10 mouse cellular contexts compared by ENCODE assay signal in genomic region chr19:24861276-24861611, GRCm38 (mm10). TPM values are rescaled to one million over a fixed set of nuclear protein-coding genes. Genes with fewer than 3 reads are reported as not detected.
DNase-seq lines count a peak whose midpoint lies in the region; ATAC-seq and TF ChIP-seq lines count a peak whose summit lies in the region.
"Had no signal": no experiment of that assay in that cellular context is flagged by ENCODE, and none has a peak within 500 bp of the region (broad histone marks: within the 10 kb centered on the region; RNA-seq: fewer than 3 reads in every experiment).

No protein-coding gene starts in this region.

- no peak for ATAC-seq in neural tube, embryonic 14.5 days (ENCODE audit: low read depth)

- peak overlapping the region; percentile 54 for H3K4me2 ChIP-seq in neural tube, embryonic 14.5 days (ENCODE audit: low read depth, low read length)

- no peaks in the 10 kb centered on the region for H3K4me1 ChIP-seq in lung, adult 2 months (ENCODE audit: control insufficient read depth, insufficient read depth, low read length)
- H3K4me1 ChIP-seq in forebrain, embryonic 10.5 days: peaks cover 17% of the 10 kb centered on the region
- H3K4me1 ChIP-seq in limb, embryonic 10.5 days: peaks cover 11% of the 10 kb centered on the region
- H3K4me1 ChIP-seq in neural tube, embryonic 14.5 days (ENCODE audit: control insufficient read depth, insufficient read depth, low read length): no peaks in the 10 kb centered on the region

- WGBS in lung, adult 2 months: 17% methylated on average over 13 of the region's 13 CpGs
- WGBS in forebrain, embryonic 10.5 days: 19% methylated on average over 13 of the region's 13 CpGs
- 18% methylated on average over 13 of the region's 13 CpGs for WGBS in limb, embryonic 10.5 days
- WGBS in neural tube, embryonic 14.5 days: 21% methylated on average over 13 of the region's 13 CpGs

- peak overlapping the region; percentile 37; the same call in 1 of the 2 replicates for H3K9ac ChIP-seq in neural tube, embryonic 14.5 days (replicated peaks; ENCODE audit: low read depth, low read length)

- peak overlapping the region; percentile 77; the same call in 1 of the 2 replicates for H3K27ac ChIP-seq in forebrain, embryonic 10.5 days
- H3K27ac ChIP-seq in limb, embryonic 10.5 days: peak overlapping the region; percentile 69; the same call in 1 of the 2 replicates
- H3K27ac ChIP-seq in neural tube, embryonic 14.5 days (ENCODE audit: low read depth, low read length): no peak overlapping the region

- TF ChIP-seq CTCF in lung, adult 2 months (IDR thresholded peaks at IDR 0.05; ENCODE audit: insufficient read depth, low read length): no peak

- no peaks in the 10 kb centered on the region for H3K9me3 ChIP-seq in forebrain, embryonic 10.5 days
- H3K9me3 ChIP-seq in limb, embryonic 10.5 days (replicated peaks): no peaks in the 10 kb centered on the region
- no peaks in the 10 kb centered on the region for H3K9me3 ChIP-seq in neural tube, embryonic 14.5 days (ENCODE audit: control insufficient read depth, low read length)

- no peak for TF ChIP-seq POLR2A in lung, adult 2 months (IDR thresholded peaks at IDR 0.05; ENCODE audit: borderline replicate concordance, extremely low read depth, low read depth, low read length)

- no peak for DNase-seq in lung, adult 2 months
- DNase-seq in lung, postnatal 14 days: no peak
- no peak for DNase-seq in forebrain, embryonic 10.5 days (ENCODE audit: extremely low spot score, low spot score)
- no peak for DNase-seq in limb, embryonic 10.5 days (ENCODE audit: low spot score)
- no peak for DNase-seq in spleen, postnatal 14 days (ENCODE audit: low spot score in 2 of 2)
- DNase-seq in right cerebral cortex, postnatal 14 days: no peak
- no peak for DNase-seq in retina, postnatal 1 day
- DNase-seq: thymus, postnatal 25 days had no signal

- H3K4me3 ChIP-seq in lung, adult 2 months (replicated peaks; ENCODE audit: extremely low read depth, low read depth, low read length): peak overlapping the region; percentile 59
- peak overlapping the region; percentile 55 for H3K4me3 ChIP-seq in forebrain, embryonic 10.5 days
- H3K4me3 ChIP-seq in limb, embryonic 10.5 days: peak overlapping the region; percentile 52
- peak overlapping the region; percentile 32 for H3K4me3 ChIP-seq in neural tube, embryonic 14.5 days (ENCODE audit: low read depth, low read length)
- H3K4me3 ChIP-seq: erythroblast, embryonic 14.5 days had no signal

- no peaks in the 10 kb centered on the region for H3K36me3 ChIP-seq in forebrain, embryonic 10.5 days (replicated peaks)
- H3K36me3 ChIP-seq in limb, embryonic 10.5 days: no peaks in the 10 kb centered on the region
- no peaks in the 10 kb centered on the region for H3K36me3 ChIP-seq in neural tube, embryonic 14.5 days (ENCODE audit: control insufficient read depth, insufficient read depth, low read length)

- peaks cover 49% of the 10 kb centered on the region for H3K27me3 ChIP-seq in forebrain, embryonic 10.5 days (ENCODE audit: poor library complexity, severe bottlenecking)
- peaks cover 38% of the 10 kb centered on the region for H3K27me3 ChIP-seq in limb, embryonic 10.5 days (ENCODE audit: low read depth, poor library complexity, severe bottlenecking)
- peaks cover 3% of the 10 kb centered on the region; the same call in 1 of the 2 replicates for H3K27me3 ChIP-seq in neural tube, embryonic 14.5 days (ENCODE audit: control insufficient read depth, insufficient read depth, low read length)

RNA-seq across cellular contexts. Expression of gene Pgm5, which starts 0.4 kb away (rescaled TPM):
- 18.5 and 21.8 TPM in 2 replicates for polyA plus RNA-seq in lung, adult 2 months (2012; rRNA removed)
- polyA plus RNA-seq in forebrain, embryonic 10.5 days (2016; fragmentation: Nextera tagmentation; extraction: Ambion mirVana): 0.11 and 0.28 TPM in 2 replicates
- polyA plus RNA-seq in limb, embryonic 10.5 days (2016; fragmentation: Nextera tagmentation; extraction: Ambion mirVana): 0.20 and 0.54 TPM in 2 replicates
- 2.0 and 3.4 TPM in 2 replicates for polyA plus RNA-seq in neural tube, embryonic 14.5 days (2014; fragmentation: Nextera tagmentation; extraction: Ambion mirVana)
- polyA plus RNA-seq: erythroblast, embryonic 14.5 days had no signal

RNA-seq across cellular contexts. Expression of gene Gm10053, which starts 14.2 kb away (rescaled TPM):
- polyA plus RNA-seq in lung, adult 2 months (2012; rRNA removed): 2.6 and 9.2 TPM in 2 replicates
- polyA plus RNA-seq in forebrain, embryonic 10.5 days (2016; fragmentation: Nextera tagmentation; extraction: Ambion mirVana): 313 and 336 TPM in 2 replicates
- polyA plus RNA-seq in limb, embryonic 10.5 days (2016; fragmentation: Nextera tagmentation; extraction: Ambion mirVana): 304 and 360 TPM in 2 replicates
- 286 and 321 TPM in 2 replicates for polyA plus RNA-seq in neural tube, embryonic 14.5 days (2014; fragmentation: Nextera tagmentation; extraction: Ambion mirVana)

RNA-seq across cellular contexts. Expression of gene Foxd4, which starts 39.8 kb away (rescaled TPM):
- polyA plus RNA-seq in lung, adult 2 months (2012; rRNA removed): 0.06 and 0.28 TPM in 2 replicates
- polyA plus RNA-seq in forebrain, embryonic 10.5 days (2016; fragmentation: Nextera tagmentation; extraction: Ambion mirVana): not detected in 2 replicates
- not detected in 2 replicates for polyA plus RNA-seq in limb, embryonic 10.5 days (2016; fragmentation: Nextera tagmentation; extraction: Ambion mirVana)
- not detected in 2 replicates for polyA plus RNA-seq in neural tube, embryonic 14.5 days (2014; fragmentation: Nextera tagmentation; extraction: Ambion mirVana)
- polyA plus RNA-seq: erythroblast, embryonic 14.5 days had no signal

Comparison
In these comparisons a context has a peak if more than half of its experiments do, and no peak if none do; other contexts are left out.
1. RNA of gene Gm10053, which starts 14.2 kb away (polyA plus RNA-seq): 286 to 321 TPM in neural tube, embryonic 14.5 days, 313 to 336 TPM in forebrain, embryonic 10.5 days and 304 to 360 TPM in limb, embryonic 10.5 days; 2.6 to 9.2 TPM in lung, adult 2 months; every median in the first group is over 10 times any median in the second.
2. Peak in every context shown above with its lines, with median percentiles within 50 percentile points of each other: H3K4me3 ChIP-seq.